Mouse (Mus musculus): ENCODE measurements around the gene Elovl7. TPM values are rescaled to one million over a fixed set of nuclear protein-coding genes. Genes with fewer than 3 reads are reported as not detected.

Gene Elovl7
- polyA plus RNA-seq, 1 experiment, result not detected

GRCm38 (mm10) chr13:108214485-108215107, 392 bp downstream of the Elovl7 start:
- Histone ChIP-seq H3K4me1 (ENCODE audit: control insufficient read depth, insufficient read depth, insufficient read length, low read length) (no peaks in the 10 kb centered on the region; the same call in 1 of the 2 replicates), H3K4me3 (ENCODE audit: insufficient read depth, low read depth, low read length) (peak overlapping the region; percentile 39), H3K27ac (replicated peaks; ENCODE audit: low read depth, low read length) (no peak overlapping the region)

- Histone ChIP-seq H3K27ac (replicated peaks; ENCODE audit: low read depth, low read length) (no peak overlapping the region), H3K4me3 (ENCODE audit: insufficient read depth, low read depth, low read length) (peak overlapping the region; percentile 39), H3K4me1 (ENCODE audit: control insufficient read depth, insufficient read depth, insufficient read length, low read length) (no peaks in the 10 kb centered on the region; the same call in 1 of the 2 replicates)
Observed at GRCm38 (mm10) chr13:108215231-108215780, 1.1 kb downstream of the Elovl7 start.

- H3K4me3 ChIP-seq (ENCODE audit: insufficient read depth, low read depth, low read length), result no peak overlapping the region
- no peaks in the 10 kb centered on the region; the same call in 1 of the 2 replicates for H3K4me1 ChIP-seq (ENCODE audit: control insufficient read depth, insufficient read depth, insufficient read length, low read length)
- H3K27ac ChIP-seq (replicated peaks; ENCODE audit: low read depth, low read length), result no peak overlapping the region
Observed at GRCm38 (mm10) chr13:108219773-108220172, 5.6 kb downstream of the Elovl7 start.

GRCm38 (mm10) chr13:108229191-108229590, 15.0 kb downstream of the Elovl7 start:
- Histone ChIP-seq H3K27ac (replicated peaks; ENCODE audit: low read depth, low read length) (no peak overlapping the region), H3K4me3 (ENCODE audit: insufficient read depth, low read depth, low read length) (no peak overlapping the region), H3K4me1 (ENCODE audit: control insufficient read depth, insufficient read depth, insufficient read length, low read length) (no peaks in the 10 kb centered on the region)

GRCm38 (mm10) chr13:108229634-108230330, 15.6 kb downstream of the Elovl7 start:
- Histone ChIP-seq H3K27ac (replicated peaks; ENCODE audit: low read depth, low read length) (no peak overlapping the region), H3K4me1 (ENCODE audit: control insufficient read depth, insufficient read depth, insufficient read length, low read length) (no peaks in the 10 kb centered on the region), H3K4me3 (ENCODE audit: insufficient read depth, low read depth, low read length) (no peak overlapping the region)

- Histone ChIP-seq H3K4me3 (ENCODE audit: insufficient read depth, low read depth, low read length) (no peak overlapping the region), H3K27ac (replicated peaks; ENCODE audit: low read depth, low read length) (no peak overlapping the region), H3K4me1 (ENCODE audit: control insufficient read depth, insufficient read depth, insufficient read length, low read length) (no peaks in the 10 kb centered on the region)
Observed at GRCm38 (mm10) chr13:108240012-108240411, 25.8 kb downstream of the Elovl7 start.

- Histone ChIP-seq H3K4me1 (ENCODE audit: control insufficient read depth, insufficient read depth, insufficient read length, low read length) (no peaks in the 10 kb centered on the region), H3K27ac (replicated peaks; ENCODE audit: low read depth, low read length) (no peak overlapping the region), H3K4me3 (ENCODE audit: insufficient read depth, low read depth, low read length) (no peak overlapping the region)
Observed at GRCm38 (mm10) chr13:108241715-108242114, 27.5 kb downstream of the Elovl7 start.

GRCm38 (mm10) chr13:108245086-108245697, 31.0 kb downstream of the Elovl7 start:
- Histone ChIP-seq H3K4me3 (ENCODE audit: insufficient read depth, low read depth, low read length) (no peak overlapping the region), H3K4me1 (ENCODE audit: control insufficient read depth, insufficient read depth, insufficient read length, low read length) (no peaks in the 10 kb centered on the region), H3K27ac (replicated peaks; ENCODE audit: low read depth, low read length) (no peak overlapping the region)

- Histone ChIP-seq H3K27ac (replicated peaks; ENCODE audit: low read depth, low read length) (no peak overlapping the region), H3K4me1 (ENCODE audit: control insufficient read depth, insufficient read depth, insufficient read length, low read length) (no peaks in the 10 kb centered on the region), H3K4me3 (ENCODE audit: insufficient read depth, low read depth, low read length) (no peak overlapping the region)
Observed at GRCm38 (mm10) chr13:108251106-108251505, 36.9 kb downstream of the Elovl7 start.

- Histone ChIP-seq H3K27ac (replicated peaks; ENCODE audit: low read depth, low read length) (no peak overlapping the region), H3K4me1 (ENCODE audit: control insufficient read depth, insufficient read depth, insufficient read length, low read length) (no peaks in the 10 kb centered on the region), H3K4me3 (ENCODE audit: insufficient read depth, low read depth, low read length) (no peak overlapping the region)
Observed at GRCm38 (mm10) chr13:108253977-108254376, 39.8 kb downstream of the Elovl7 start.

GRCm38 (mm10) chr13:108263042-108263441, 48.8 kb downstream of the Elovl7 start:
- no peak overlapping the region for H3K4me3 ChIP-seq (ENCODE audit: insufficient read depth, low read depth, low read length)
- H3K4me1 ChIP-seq (ENCODE audit: control insufficient read depth, insufficient read depth, insufficient read length, low read length), result no peaks in the 10 kb centered on the region
- no peak overlapping the region for H3K27ac ChIP-seq (replicated peaks; ENCODE audit: low read depth, low read length)

GRCm38 (mm10) chr13:108265394-108265793, 51.2 kb downstream of the Elovl7 start:
- Histone ChIP-seq H3K4me1 (ENCODE audit: control insufficient read depth, insufficient read depth, insufficient read length, low read length) (no peaks in the 10 kb centered on the region), H3K27ac (replicated peaks; ENCODE audit: low read depth, low read length) (no peak overlapping the region), H3K4me3 (ENCODE audit: insufficient read depth, low read depth, low read length) (no peak overlapping the region)

GRCm38 (mm10) chr13:108267841-108268634, 53.8 kb downstream of the Elovl7 start:
- Histone ChIP-seq H3K4me1 (ENCODE audit: control insufficient read depth, insufficient read depth, insufficient read length, low read length) (no peaks in the 10 kb centered on the region), H3K4me3 (ENCODE audit: insufficient read depth, low read depth, low read length) (no peak overlapping the region), H3K27ac (replicated peaks; ENCODE audit: low read depth, low read length) (no peak overlapping the region)

- Histone ChIP-seq H3K4me3 (ENCODE audit: insufficient read depth, low read depth, low read length) (no peak overlapping the region), H3K4me1 (ENCODE audit: control insufficient read depth, insufficient read depth, insufficient read length, low read length) (no peaks in the 10 kb centered on the region), H3K27ac (replicated peaks; ENCODE audit: low read depth, low read length) (no peak overlapping the region)
Observed at GRCm38 (mm10) chr13:108271458-108272148, 57.4 kb downstream of the Elovl7 start.

Data from brown adipose tissue, adult 24 weeks (tissue).